Mouse (Mus musculus) adrenal gland, postnatal 4 days (tissue): ENCODE results near the gene Zdhhc7. TPM values are rescaled to one million over a fixed set of nuclear protein-coding genes. Genes with fewer than 3 reads are reported as not detected.

Experiments used
- DNase-seq, 2 experiments: peaks; one replicate each; pipeline ENCODE4 v3.0.0; 2021 to 2022; ENCODE audit warnings: low spot score in 2 of 2, mixed read lengths in 2 of 2
- total RNA-seq, 2 experiments: library from RNA; stranded (reverse); gene quantifications; 2 replicates each; pipeline ENCODE4 v1.2.3; 2021

The Zdhhc7 gene
- total RNA-seq, 2 experiments from 2014 or later: 46.4 to 48.9 TPM

- DNase-seq: peak in 1 of 2 experiments; percentile 34
Observed at GRCm38 (mm10) chr8:120072259-120072658, 29.0 kb downstream of the Zdhhc7 start.

GRCm38 (mm10) chr8:120071684-120072083 lies 29.6 kb downstream of the Zdhhc7 start:
- peak; percentile 62 to 73 for DNase-seq

DNA sequence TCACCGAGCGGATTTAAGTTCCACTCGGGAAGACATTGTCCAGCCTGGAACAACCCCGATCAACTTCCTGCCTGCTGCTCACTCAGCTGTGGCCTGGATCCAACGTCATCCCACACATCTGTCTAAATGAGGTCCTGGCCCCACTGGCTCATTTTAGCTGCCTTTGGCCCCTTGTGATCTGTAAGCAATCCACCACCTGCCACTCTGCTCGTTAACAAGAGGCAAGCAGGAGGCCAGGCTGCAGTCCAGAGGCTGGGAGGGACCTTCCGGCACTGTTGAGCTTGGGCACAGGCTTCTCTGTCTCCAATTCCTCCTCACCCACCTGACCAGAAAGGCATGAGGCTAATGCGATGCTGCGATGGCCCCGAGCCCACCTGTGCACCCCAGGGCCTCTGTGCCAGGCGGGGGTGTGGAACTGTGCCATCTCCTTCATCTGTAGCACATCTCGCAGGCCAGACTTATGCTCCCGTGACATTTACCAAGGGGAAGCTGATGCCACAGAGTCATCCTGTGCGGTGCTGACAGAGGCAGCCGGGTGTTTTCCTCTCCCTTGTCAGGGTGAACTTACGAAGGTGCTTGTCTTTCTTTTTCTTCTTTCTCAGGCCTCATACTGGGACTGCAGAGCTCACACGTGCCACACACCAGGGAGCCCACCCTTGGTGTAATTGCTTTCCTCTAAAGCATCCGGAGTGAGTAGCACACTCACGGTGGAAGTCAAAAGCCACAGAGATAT lies 33.2 kb downstream of the Zdhhc7 start:
- DNase-seq: no peak

DNA sequence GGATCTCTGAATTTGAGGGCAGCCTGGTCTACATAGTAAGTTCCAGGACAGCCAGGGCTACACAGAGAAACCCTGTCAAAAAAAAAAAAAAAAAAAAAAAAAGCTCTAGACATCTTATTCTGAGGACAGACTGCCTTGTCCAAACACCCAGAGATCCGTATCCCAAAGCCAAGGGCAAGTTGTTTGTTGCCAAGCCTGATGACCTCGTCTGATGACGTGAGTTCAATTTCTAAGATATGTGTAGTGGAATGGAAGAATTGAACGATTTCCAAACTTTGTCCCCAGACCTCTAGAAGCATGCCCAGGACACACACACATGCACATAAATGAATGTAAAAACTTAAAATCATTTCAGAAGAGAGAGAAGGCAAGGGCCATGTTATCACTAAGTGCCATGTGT lies 35.1 kb downstream of the Zdhhc7 start:
- no peak for DNase-seq

GRCm38 (mm10) chr8:120065611-120066010 lies 35.7 kb downstream of the Zdhhc7 start:
- no peak for DNase-seq

- no peak for DNase-seq
Observed at GRCm38 (mm10) chr8:120063326-120063725, 38.0 kb downstream of the Zdhhc7 start.

- DNase-seq: no peak
Observed at GRCm38 (mm10) chr8:120062742-120063141, 38.5 kb downstream of the Zdhhc7 start.

- no peak for DNase-seq
Observed at GRCm38 (mm10) chr8:120057078-120057477, 44.2 kb downstream of the Zdhhc7 start.

DNA sequence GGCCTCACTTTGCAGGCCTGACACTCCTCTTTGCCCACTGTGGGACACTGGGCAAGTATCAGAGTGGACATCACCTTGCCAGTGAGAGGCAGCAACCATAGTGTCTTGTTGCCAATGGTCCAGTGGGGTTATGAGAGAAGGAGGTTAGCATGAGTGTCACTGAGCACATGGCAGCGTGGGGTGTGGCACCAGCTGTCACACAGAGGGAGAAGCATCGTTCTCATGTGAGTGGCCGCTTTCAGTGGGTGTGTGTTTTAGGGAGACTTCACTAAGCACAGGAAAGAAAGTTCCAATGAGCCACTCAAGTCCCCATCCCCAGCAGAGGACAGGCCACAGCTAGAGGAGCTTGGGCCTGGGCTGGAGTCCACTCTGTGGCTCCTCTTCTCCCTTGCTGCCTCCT lies 46.4 kb downstream of the Zdhhc7 start:
- no peak for DNase-seq

- no peak for DNase-seq
Observed at GRCm38 (mm10) chr8:120052318-120052717, 49.0 kb downstream of the Zdhhc7 start.

DNA sequence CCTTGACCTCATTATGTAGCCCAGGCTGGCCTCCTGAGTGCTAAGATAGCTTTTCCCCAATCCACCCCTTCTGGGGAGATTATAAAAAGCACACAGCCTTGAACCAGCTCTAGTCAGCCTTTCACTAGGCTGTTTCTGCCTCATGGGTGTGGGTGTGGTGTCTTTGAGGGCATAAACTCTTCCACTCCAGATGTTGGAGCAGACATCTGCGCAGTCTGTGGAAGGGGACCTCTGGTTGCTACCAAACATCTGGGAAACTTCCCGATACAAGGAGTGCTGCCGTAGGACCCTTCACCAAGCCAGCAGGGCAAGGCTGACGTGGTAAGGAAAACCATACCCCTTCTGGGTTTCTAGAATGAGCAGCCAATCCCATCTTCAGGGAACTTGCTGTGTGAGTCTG lies 49.4 kb downstream of the Zdhhc7 start:
- no peak for DNase-seq

DNA sequence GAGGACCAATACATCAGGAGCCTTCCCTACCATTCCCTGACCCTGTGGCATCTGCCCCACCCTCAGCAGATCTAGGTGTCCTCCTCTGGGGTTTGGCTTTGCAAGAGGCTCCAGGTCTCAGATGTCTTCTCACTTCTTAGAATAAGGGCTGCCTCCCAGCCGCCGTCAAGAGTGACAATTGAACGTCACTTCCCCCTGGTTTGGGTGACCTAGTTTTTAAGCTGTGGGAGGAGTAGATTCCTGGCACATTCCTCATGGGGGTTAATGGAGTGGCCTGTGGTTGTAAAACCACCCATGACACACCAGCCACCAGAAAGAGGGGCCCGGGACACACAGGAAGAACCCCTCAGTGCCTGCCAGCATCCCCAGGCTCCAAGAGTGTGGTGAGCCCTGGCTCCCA lies 50.3 kb downstream of the Zdhhc7 start:
- DNase-seq: no peak

GRCm38 (mm10) chr8:120050376-120050775 lies 50.9 kb downstream of the Zdhhc7 start:
- no peak for DNase-seq

DNA sequence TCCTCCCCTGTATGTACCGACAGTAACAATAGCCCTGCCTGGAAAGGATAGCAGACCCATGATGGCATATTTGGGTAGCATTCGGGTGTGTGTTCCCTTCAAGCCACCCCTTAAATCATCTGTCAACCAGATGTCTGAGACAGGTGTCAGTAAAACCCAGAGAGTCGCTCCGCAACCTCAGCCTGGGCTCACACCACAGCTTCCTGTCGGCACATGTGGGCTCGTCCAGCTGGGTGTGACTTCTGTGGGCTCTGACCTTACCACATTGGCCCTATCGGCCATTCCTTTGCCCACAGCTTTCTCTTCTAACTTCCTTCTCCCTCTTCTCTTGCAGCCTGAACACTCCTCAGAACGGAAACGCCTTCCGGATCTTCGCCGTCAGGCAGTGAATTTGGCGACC lies 51.3 kb downstream of the Zdhhc7 start:
- no peak for DNase-seq

- no peak for DNase-seq
Observed at GRCm38 (mm10) chr8:120046258-120047020, 54.8 kb downstream of the Zdhhc7 start.

GRCm38 (mm10) chr8:120045471-120045870 lies 55.8 kb downstream of the Zdhhc7 start:
- DNase-seq: no peak

DNA sequence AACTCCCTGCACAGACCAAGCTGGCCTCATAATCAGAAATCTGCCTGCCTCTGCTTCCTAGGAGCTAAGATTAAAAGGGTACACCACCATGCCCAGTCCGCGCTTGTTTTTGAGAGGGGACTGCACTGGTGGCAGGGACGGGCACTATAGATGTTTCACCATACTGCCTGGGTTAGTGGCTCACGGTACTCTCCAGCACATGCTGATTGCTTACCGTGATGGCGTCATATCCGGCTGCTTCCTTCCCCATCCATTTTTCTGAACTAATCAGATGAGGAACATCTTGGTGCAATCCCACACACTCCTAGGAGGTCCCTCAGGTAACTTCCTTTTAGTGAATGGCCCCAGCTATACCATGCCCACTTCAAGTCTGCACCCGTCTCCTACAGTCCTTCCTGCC lies 56.4 kb downstream of the Zdhhc7 start:
- no peak for DNase-seq

DNA sequence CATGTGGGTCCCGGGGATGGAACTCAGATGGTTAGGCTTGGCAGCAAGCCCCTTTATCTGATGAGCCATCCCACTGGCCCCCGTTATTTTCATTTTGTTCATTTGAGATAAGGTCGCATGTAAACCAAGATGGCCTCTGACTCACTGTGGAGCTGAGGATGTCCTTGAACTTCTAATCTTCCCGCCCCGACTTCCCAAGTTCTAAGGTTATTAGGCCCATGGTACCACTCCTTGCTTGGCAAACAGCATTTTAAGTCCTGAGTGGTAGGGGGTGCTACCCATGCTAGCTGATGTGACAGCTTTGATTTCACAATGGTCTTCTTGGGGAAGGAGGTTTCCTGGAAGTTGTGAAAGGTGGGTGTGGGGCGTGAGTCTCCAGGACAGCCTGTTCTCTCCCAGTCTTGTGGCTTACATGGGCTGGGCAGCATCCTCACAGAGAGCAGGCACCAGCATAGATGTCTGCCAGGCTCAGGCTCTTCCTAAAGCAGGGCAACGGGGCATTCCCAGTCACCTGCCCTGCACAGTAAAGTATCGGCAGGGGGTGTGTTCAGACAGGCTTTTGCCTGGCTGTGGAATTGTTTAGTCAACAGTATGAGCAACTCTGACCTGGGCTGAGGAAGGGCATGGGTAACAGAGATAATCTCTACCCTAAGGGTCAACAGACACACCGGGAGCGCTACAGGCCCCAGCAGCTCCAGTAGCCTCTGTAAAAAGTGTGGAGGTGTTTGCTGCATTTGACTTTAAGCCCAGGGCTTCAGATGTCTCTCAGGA lies 58.6 kb downstream of the Zdhhc7 start:
- DNase-seq: no peak

GRCm38 (mm10) chr8:120040861-120041260 lies 60.4 kb downstream of the Zdhhc7 start:
- no peak for DNase-seq

GRCm38 (mm10) chr8:120039313-120039919 lies 61.9 kb downstream of the Zdhhc7 start:
- no peak for DNase-seq

DNA sequence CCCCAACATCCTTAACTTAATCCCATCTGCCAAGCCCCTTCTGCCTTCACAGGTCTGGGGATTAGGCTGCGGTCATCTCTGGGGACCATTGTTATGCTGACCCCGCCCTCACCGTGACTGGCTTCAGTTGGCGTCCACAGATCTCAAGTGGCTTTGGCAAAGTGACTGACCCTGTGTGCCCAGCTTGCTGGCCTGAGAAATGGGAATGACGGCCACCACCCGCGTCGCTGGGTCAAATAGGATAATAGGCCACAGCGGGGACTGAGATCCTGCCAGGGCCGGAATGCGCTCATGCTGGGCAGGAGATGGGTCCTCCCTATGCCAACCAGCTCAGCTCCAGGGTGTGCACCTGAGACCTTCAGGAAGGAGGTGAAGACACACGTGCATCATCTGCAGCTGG lies 62.5 kb downstream of the Zdhhc7 start:
- no peak for DNase-seq
